Mouse (Mus musculus): ENCODE data around the gene Ahnak. TPM values are rescaled to one million over a fixed set of nuclear protein-coding genes. Genes with fewer than 3 reads are reported as not detected.
"Not testable (repeated sequence)": the region's sequence is repeated elsewhere in the genome, so short reads cannot be mapped to it uniquely, and the experiment has no call there.

Gene Ahnak
- polyA plus RNA-seq, 1 experiment from 2014 or later: 14.0 TPM

DNA sequence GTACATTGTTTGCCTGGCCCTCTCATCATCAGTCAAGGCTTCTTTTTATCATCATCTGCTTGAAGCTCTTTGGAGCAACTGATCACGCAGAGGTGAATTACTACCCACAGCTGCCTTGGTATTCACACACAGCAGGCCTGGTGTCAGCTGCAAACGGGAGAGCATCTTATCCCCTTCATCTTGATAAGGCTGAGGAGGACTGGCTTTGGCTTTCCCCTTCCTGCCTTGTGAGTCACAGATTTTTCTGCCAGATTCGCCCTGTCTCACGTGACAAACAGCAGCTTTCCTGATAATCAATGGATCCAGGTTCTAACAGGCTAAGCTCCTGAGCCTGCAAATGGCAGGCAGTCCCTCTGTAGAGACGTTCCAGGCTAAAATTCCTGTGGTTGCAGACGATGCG, 90.8 kb downstream of the Ahnak start:
- H3K4me3 ChIP-seq (ENCODE audit: low read length): no peak overlapping the region
- peaks cover 10% of the 10 kb centered on the region; the same call in 1 of the 2 replicates for H3K4me1 ChIP-seq (ENCODE audit: insufficient read depth, low read length)
- no peak overlapping the region for H3K9ac ChIP-seq (replicated peaks; ENCODE audit: low read length)
- no peak overlapping the region for H3K27ac ChIP-seq (ENCODE audit: low read length)
- H3K9me3 ChIP-seq (ENCODE audit: low read length): no peaks in the 10 kb centered on the region
- H3K27me3 ChIP-seq (ENCODE audit: insufficient read depth, low read length): no peaks in the 10 kb centered on the region
- no peak for ATAC-seq (ENCODE audit: low FRiP score, low TSS enrichment)
- 45% methylated on average over 7 of the region's 7 CpGs for WGBS
- H3K4me2 ChIP-seq (replicated peaks; ENCODE audit: low read depth, low read length): no peak overlapping the region
- H3K36me3 ChIP-seq (ENCODE audit: insufficient read depth, low read length): no peaks in the 10 kb centered on the region

- Histone ChIP-seq H3K27me3 (ENCODE audit: insufficient read depth, low read length) (no peaks in the 10 kb centered on the region), H3K4me1 (ENCODE audit: insufficient read depth, low read length) (peaks cover 10% of the 10 kb centered on the region; the same call in 1 of the 2 replicates), H3K4me3 (ENCODE audit: low read length) (no peak overlapping the region; the same call in 1 of the 2 replicates), H3K36me3 (ENCODE audit: insufficient read depth, low read length) (no peaks in the 10 kb centered on the region), H3K27ac (ENCODE audit: low read length) (no peak overlapping the region), H3K4me2 (replicated peaks; ENCODE audit: low read depth, low read length) (peak overlapping the region; percentile 47), H3K9me3 (ENCODE audit: low read length) (no peaks in the 10 kb centered on the region), H3K9ac (replicated peaks; ENCODE audit: low read length) (peak overlapping the region; percentile 51)
- WGBS: 77% methylated on average over 14 of the region's 14 CpGs
- ATAC-seq (ENCODE audit: low FRiP score, low TSS enrichment): 0 out of 2 replicates have a peak, but pooled peaks have one; percentile 3
Observed at GRCm38 (mm10) chr19:9081311-9082190, 92.5 kb downstream of the Ahnak start.

- peak overlapping the region; percentile 47 for H3K4me2 ChIP-seq (replicated peaks; ENCODE audit: low read depth, low read length)
- no peak overlapping the region for H3K27ac ChIP-seq (ENCODE audit: low read length)
- peak overlapping the region; percentile 53 for H3K9ac ChIP-seq (replicated peaks; ENCODE audit: low read length)
- no peaks in the 10 kb centered on the region for H3K9me3 ChIP-seq (ENCODE audit: low read length)
- no peaks in the 10 kb centered on the region for H3K36me3 ChIP-seq (ENCODE audit: insufficient read depth, low read length)
- H3K4me1 ChIP-seq (ENCODE audit: insufficient read depth, low read length): peaks cover 10% of the 10 kb centered on the region; the same call in 1 of the 2 replicates
- peak; percentile 96 for ATAC-seq (ENCODE audit: low FRiP score, low TSS enrichment)
- no peaks in the 10 kb centered on the region for H3K27me3 ChIP-seq (ENCODE audit: insufficient read depth, low read length)
- H3K4me3 ChIP-seq (ENCODE audit: low read length): peak overlapping the region; percentile 7
- WGBS: 13% methylated on average over 23 of the region's 23 CpGs
Observed at GRCm38 (mm10) chr19:9082191-9083009, 93.3 kb downstream of the Ahnak start.

GRCm38 (mm10) chr19:9083010-9083355, 93.9 kb downstream of the Ahnak start:
- peak overlapping the region; percentile 47; the same call in 1 of the 2 replicates for H3K4me2 ChIP-seq (replicated peaks; ENCODE audit: low read depth, low read length)

DNA sequence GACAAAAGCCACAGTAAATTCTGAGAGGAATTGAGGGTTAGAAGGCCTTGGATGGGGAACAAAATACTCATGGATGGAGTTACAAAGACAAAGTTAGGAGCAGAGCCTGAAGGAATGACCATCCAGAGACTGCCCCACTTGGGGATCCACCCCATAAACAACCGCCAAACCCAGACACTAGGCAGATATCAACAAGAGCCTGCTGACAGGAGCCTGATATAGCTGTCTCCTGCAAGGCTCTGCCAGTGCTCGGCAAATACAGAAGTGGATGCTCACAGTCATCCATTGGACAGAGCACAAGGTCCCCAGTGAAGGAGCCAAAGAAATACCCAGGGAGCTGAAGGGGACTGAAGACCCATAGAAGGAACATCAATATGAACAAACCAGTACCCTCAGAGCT, 94.8 kb downstream of the Ahnak start:
- H3K36me3 ChIP-seq (ENCODE audit: insufficient read depth, low read length); ATAC-seq (ENCODE audit: low FRiP score, low TSS enrichment); H3K27me3 ChIP-seq (ENCODE audit: insufficient read depth, low read length); H3K4me3 ChIP-seq (ENCODE audit: low read length); H3K27ac ChIP-seq (ENCODE audit: low read length); H3K9me3 ChIP-seq (ENCODE audit: low read length); H3K4me2 ChIP-seq (replicated peaks; ENCODE audit: low read depth, low read length); H3K9ac ChIP-seq (replicated peaks; ENCODE audit: low read length): not testable (repeated sequence)
- WGBS: 82% methylated on average over 2 of the region's 2 CpGs
- H3K4me1 ChIP-seq (ENCODE audit: insufficient read depth, low read length): peaks cover 10% of the 10 kb centered on the region; the same call in 1 of the 2 replicates

More at GRCm38 (mm10) chr19:9083010-9083355, 93.9 kb downstream of the Ahnak start:
- H3K9ac ChIP-seq (replicated peaks; ENCODE audit: low read length): peak overlapping the region; percentile 53; the same call in 1 of the 2 replicates
- H3K4me1 ChIP-seq (ENCODE audit: insufficient read depth, low read length): peaks cover 10% of the 10 kb centered on the region; the same call in 1 of the 2 replicates
- no peak overlapping the region for H3K4me3 ChIP-seq (ENCODE audit: low read length)
- H3K27me3 ChIP-seq (ENCODE audit: insufficient read depth, low read length): no peaks in the 10 kb centered on the region
- ATAC-seq (ENCODE audit: low FRiP score, low TSS enrichment): peak; percentile 33; the same call in 1 of the 2 replicates
- no peaks in the 10 kb centered on the region for H3K9me3 ChIP-seq (ENCODE audit: low read length)
- H3K27ac ChIP-seq (ENCODE audit: low read length): no peak overlapping the region
- H3K36me3 ChIP-seq (ENCODE audit: insufficient read depth, low read length): no peaks in the 10 kb centered on the region
- 83% methylated on average over 2 of the region's 2 CpGs for WGBS

GRCm38 (mm10) chr19:9087821-9088220, 98.7 kb downstream of the Ahnak start, which contains the start of gene Scgb1a1:
TSS of gene Scgb1a1 (minus strand) at chr19:9087958.
- Histone ChIP-seq H3K27me3 (ENCODE audit: insufficient read depth, low read length) (no peaks in the 10 kb centered on the region), H3K4me1 (ENCODE audit: insufficient read depth, low read length) (0 out of 2 replicates have a peak, but pooled peaks cover under 1% of the 10 kb centered on the region), H3K36me3 (ENCODE audit: insufficient read depth, low read length) (no peaks in the 10 kb centered on the region), H3K27ac (ENCODE audit: low read length) (no peak within 1 kb of the TSS), H3K9ac (replicated peaks; ENCODE audit: low read length) (no peak within 1 kb of the TSS), H3K4me3 (ENCODE audit: low read length) (no peak within 1 kb of the TSS), H3K9me3 (ENCODE audit: low read length) (no peaks in the 10 kb centered on the region), H3K4me2 (replicated peaks; ENCODE audit: low read depth, low read length) (no peak within 1 kb of the TSS)
- ATAC-seq (ENCODE audit: low FRiP score, low TSS enrichment): no peak
- WGBS: 76% methylated on average over 4 of the region's 4 CpGs

- Histone ChIP-seq H3K9me3 (ENCODE audit: low read length) (no peaks in the 10 kb centered on the region), H3K27ac (ENCODE audit: low read length) (no peak overlapping the region), H3K4me2 (replicated peaks; ENCODE audit: low read depth, low read length) (no peak overlapping the region), H3K4me1 (ENCODE audit: insufficient read depth, low read length) (no peaks in the 10 kb centered on the region), H3K9ac (replicated peaks; ENCODE audit: low read length) (no peak overlapping the region), H3K36me3 (ENCODE audit: insufficient read depth, low read length) (no peaks in the 10 kb centered on the region), H3K27me3 (ENCODE audit: insufficient read depth, low read length) (no peaks in the 10 kb centered on the region), H3K4me3 (ENCODE audit: low read length) (no peak overlapping the region)
- WGBS: 74% methylated on average over 4 of the region's 4 CpGs
- no peak for ATAC-seq (ENCODE audit: low FRiP score, low TSS enrichment)
Observed at GRCm38 (mm10) chr19:9090191-9090590, 101.1 kb downstream of the Ahnak start.

GRCm38 (mm10) chr19:9090709-9091108, 101.6 kb downstream of the Ahnak start:
- WGBS: 53% methylated on average over 2 of the region's 2 CpGs
- H3K4me3 ChIP-seq (ENCODE audit: low read length): no peak overlapping the region
- no peak overlapping the region for H3K4me2 ChIP-seq (replicated peaks; ENCODE audit: low read depth, low read length)
- H3K9me3 ChIP-seq (ENCODE audit: low read length): no peaks in the 10 kb centered on the region
- H3K27me3 ChIP-seq (ENCODE audit: insufficient read depth, low read length): no peaks in the 10 kb centered on the region
- H3K4me1 ChIP-seq (ENCODE audit: insufficient read depth, low read length): no peaks in the 10 kb centered on the region
- ATAC-seq (ENCODE audit: low FRiP score, low TSS enrichment): no peak
- H3K27ac ChIP-seq (ENCODE audit: low read length): no peak overlapping the region
- H3K9ac ChIP-seq (replicated peaks; ENCODE audit: low read length): no peak overlapping the region
- no peaks in the 10 kb centered on the region for H3K36me3 ChIP-seq (ENCODE audit: insufficient read depth, low read length)

GRCm38 (mm10) chr19:9095111-9095510, 106.0 kb downstream of the Ahnak start:
- WGBS: 72% methylated on average over 5 of the region's 5 CpGs
- ATAC-seq (ENCODE audit: low FRiP score, low TSS enrichment): no peak

More at GRCm38 (mm10) chr19:9095111-9095510, 106.0 kb downstream of the Ahnak start:
- H3K27me3 ChIP-seq (ENCODE audit: insufficient read depth, low read length): no peaks in the 10 kb centered on the region
- no peaks in the 10 kb centered on the region for H3K36me3 ChIP-seq (ENCODE audit: insufficient read depth, low read length)
- H3K4me1 ChIP-seq (ENCODE audit: insufficient read depth, low read length): no peaks in the 10 kb centered on the region
- H3K9ac ChIP-seq (replicated peaks; ENCODE audit: low read length): no peak overlapping the region
- no peaks in the 10 kb centered on the region for H3K9me3 ChIP-seq (ENCODE audit: low read length)
- no peak overlapping the region for H3K27ac ChIP-seq (ENCODE audit: low read length)
- H3K4me2 ChIP-seq (replicated peaks; ENCODE audit: low read depth, low read length): no peak overlapping the region
- no peak overlapping the region for H3K4me3 ChIP-seq (ENCODE audit: low read length)
